ENCODE assay signal across 17 mouse cellular contexts in genomic region chr16:34373519-34373918, GRCm38 (mm10).
DNase-seq lines count a peak whose midpoint lies in the region; ATAC-seq and TF ChIP-seq lines count a peak whose summit lies in the region.
"Had no signal": no experiment of that assay in that cellular context is flagged by ENCODE, and none has a peak within 500 bp of the region (broad histone marks: within the 10 kb centered on the region; RNA-seq: fewer than 3 reads in every experiment).

No protein-coding gene starts in this region.

- no peak for ATAC-seq in liver, embryonic 14.5 days (ENCODE audit: insufficient read depth)
- no peak for ATAC-seq in liver, postnatal 0 days
- ATAC-seq: liver, embryonic 12.5 days; midbrain, embryonic 15.5 days had no signal

- TF ChIP-seq EP300 in heart, adult 2 months (IDR thresholded peaks at IDR 0.05; ENCODE audit: insufficient read depth, low read depth, low read length): no peak
- no peak for TF ChIP-seq EP300 in liver, embryonic 14.5 days (IDR thresholded peaks at IDR 0.05; ENCODE audit: low read depth)
- TF ChIP-seq EP300 in liver, postnatal 0 days (IDR thresholded peaks at IDR 0.05; ENCODE audit: low read depth): no peak

- no peak for DNase-seq in heart, adult 2 months
- no peak for DNase-seq in heart, embryonic 10.5 days (ENCODE audit: low spot score)
- DNase-seq in liver, embryonic 14.5 days (ENCODE audit: low read depth in 3 of 3, low spot score in 3 of 3): no peak
- no peak for DNase-seq in liver, postnatal 0 days
- no peak for DNase-seq in brain, embryonic 14.5 days (ENCODE audit: low read depth)
- no peak for DNase-seq in natural killer cell, adult 2 months (ENCODE audit: low spot score in 2 of 2)
- DNase-seq: adrenal gland, postnatal 25 days; cerebellum, adult 8-10 months; heart, adult 11 months; kidney, adult 2 months; kidney, postnatal 14 days had no signal

- 85% methylated on average over 4 of the region's 4 CpGs for WGBS in heart, adult 2 months
- 55% methylated on average over 4 of the region's 4 CpGs for WGBS in heart, embryonic 10.5 days
- 58% methylated on average over 4 of the region's 4 CpGs for WGBS in liver, embryonic 14.5 days (ENCODE audit: insufficient replicate concordance)
- 56% methylated on average over 4 of the region's 4 CpGs for WGBS in liver, postnatal 0 days (ENCODE audit: insufficient replicate concordance)

- intact Hi-C loops in heart, adult 2 months (cut with DNase I): loop anchor here (2.0 to 5.0 kb wide), 2 partner anchors 69 to 119 kb away; no protein-coding TSS in a partner anchor

- no peak overlapping the region for H3K4me3 ChIP-seq in heart, adult 2 months
- no peak overlapping the region for H3K4me3 ChIP-seq in heart, embryonic 10.5 days
- no peak overlapping the region for H3K4me3 ChIP-seq in liver, embryonic 14.5 days (ENCODE audit: insufficient read depth in 1 of 2, low read depth in 2 of 2, low read length in 2 of 2)
- no peak overlapping the region for H3K4me3 ChIP-seq in liver, postnatal 0 days (ENCODE audit: low read depth, low read length)
- no peak overlapping the region for H3K4me3 ChIP-seq in E14TG2a.4 (replicated peaks; ENCODE audit: low read length)
- H3K4me3 ChIP-seq: forebrain, embryonic 10.5 days; heart, embryonic 15.5 days; limb, embryonic 12.5 days; liver, embryonic 12.5 days; midbrain, embryonic 15.5 days had no signal

- no peaks in the 10 kb centered on the region for H3K9me3 ChIP-seq in heart, embryonic 10.5 days
- no peaks in the 10 kb centered on the region for H3K9me3 ChIP-seq in liver, embryonic 14.5 days (ENCODE audit: control insufficient read depth, low read length)
- no peaks in the 10 kb centered on the region for H3K9me3 ChIP-seq in liver, postnatal 0 days (ENCODE audit: low read length)
- no peaks in the 10 kb centered on the region for H3K9me3 ChIP-seq in E14TG2a.4 (ENCODE audit: low read length)
- H3K9me3 ChIP-seq: forebrain, embryonic 10.5 days; heart, embryonic 15.5 days; limb, embryonic 12.5 days; liver, embryonic 12.5 days; midbrain, embryonic 15.5 days had no signal

- no peak overlapping the region for H3K4me2 ChIP-seq in liver, embryonic 14.5 days (ENCODE audit: low read depth)
- no peak overlapping the region for H3K4me2 ChIP-seq in liver, postnatal 0 days (ENCODE audit: low read depth, low read length)
- H3K4me2 ChIP-seq: heart, embryonic 15.5 days; limb, embryonic 12.5 days; liver, embryonic 12.5 days; midbrain, embryonic 15.5 days had no signal

- no peak overlapping the region for H3K9ac ChIP-seq in heart, adult 2 months (ENCODE audit: low read depth, low read length)
- H3K9ac ChIP-seq in liver, embryonic 14.5 days (replicated peaks): no peak overlapping the region
- H3K9ac ChIP-seq in liver, postnatal 0 days (replicated peaks): no peak overlapping the region
- H3K9ac ChIP-seq: heart, embryonic 15.5 days; limb, embryonic 12.5 days; liver, embryonic 12.5 days; midbrain, embryonic 15.5 days had no signal

- peak; percentile 31 for TF ChIP-seq CTCF in heart, adult 2 months (IDR thresholded peaks at IDR 0.05)
- TF ChIP-seq CTCF in liver, embryonic 14.5 days (IDR thresholded peaks at IDR 0.05; ENCODE audit: low read depth): 0 out of 2 replicates have a peak, but pooled peaks have one; percentile 11
- no peak for TF ChIP-seq CTCF in liver, postnatal 0 days (IDR thresholded peaks at IDR 0.05; ENCODE audit: low read depth)
- 0 out of 2 replicates have a peak, but pooled peaks have one; percentile 12 for TF ChIP-seq CTCF in E14TG2a.4 (conservative IDR thresholded peaks at IDR 0.05; ENCODE audit: low read length)
- peak; percentile 30; the same call in 1 of the 2 replicates for TF ChIP-seq CTCF in brain, embryonic 14.5 days (IDR thresholded peaks at IDR 0.05; ENCODE audit: borderline replicate concordance, extremely low read depth, insufficient read depth, insufficient read length)

- peak overlapping the region; percentile 85; the same call in 1 of the 2 replicates for H3K27ac ChIP-seq in heart, adult 2 months
- H3K27ac ChIP-seq in heart, embryonic 10.5 days: no peak overlapping the region
- H3K27ac ChIP-seq in liver, embryonic 14.5 days: no peak overlapping the region
- H3K27ac ChIP-seq in liver, postnatal 0 days (ENCODE audit: low read depth): no peak overlapping the region
- H3K27ac ChIP-seq: forebrain, embryonic 10.5 days; heart, embryonic 15.5 days; limb, embryonic 12.5 days; liver, embryonic 12.5 days had no signal

- peaks cover 17% of the 10 kb centered on the region for H3K4me1 ChIP-seq in heart, adult 2 months (ENCODE audit: control insufficient read depth, insufficient read depth, low read length)
- peaks cover 38% of the 10 kb centered on the region for H3K4me1 ChIP-seq in heart, embryonic 10.5 days
- 0 out of 4 replicates have a peak, but pooled peaks cover 0 to 2% of the 10 kb centered on the region in 2 experiments for H3K4me1 ChIP-seq in liver, embryonic 14.5 days (replicated peaks; ENCODE audit: control insufficient read depth in 2 of 2, insufficient read depth in 2 of 2, low read length in 1 of 2)
- no peaks in the 10 kb centered on the region for H3K4me1 ChIP-seq in liver, postnatal 0 days (ENCODE audit: insufficient read depth)
- H3K4me1 ChIP-seq in E14TG2a.4 (replicated peaks; ENCODE audit: low read depth, low read length): peaks cover 18% of the 10 kb centered on the region
- H3K4me1 ChIP-seq: liver, embryonic 12.5 days had no signal

- no peaks in the 10 kb centered on the region for H3K79me2 ChIP-seq in heart, adult 2 months (replicated peaks; ENCODE audit: control insufficient read depth, insufficient read depth, low read length)

- no peaks in the 10 kb centered on the region for H3K27me3 ChIP-seq in heart, adult 2 months (ENCODE audit: control insufficient read depth, insufficient read depth, low read length)
- H3K27me3 ChIP-seq in heart, embryonic 10.5 days (ENCODE audit: insufficient read depth, poor library complexity, severe bottlenecking): no peaks in the 10 kb centered on the region
- no peaks in the 10 kb centered on the region for H3K27me3 ChIP-seq in liver, embryonic 14.5 days (ENCODE audit: control insufficient read depth, insufficient read depth, low read length)
- H3K27me3 ChIP-seq in liver, postnatal 0 days (ENCODE audit: insufficient read depth, low read length): no peaks in the 10 kb centered on the region
- H3K27me3 ChIP-seq in E14TG2a.4 (ENCODE audit: insufficient read depth, low read length): no peaks in the 10 kb centered on the region
- H3K27me3 ChIP-seq: heart, embryonic 15.5 days; limb, embryonic 12.5 days; liver, embryonic 12.5 days; midbrain, embryonic 15.5 days had no signal

- peaks cover 3% of the 10 kb centered on the region for H3K36me3 ChIP-seq in heart, adult 2 months (ENCODE audit: control insufficient read depth, insufficient read depth, low read length)
- H3K36me3 ChIP-seq in heart, embryonic 10.5 days: no peaks in the 10 kb centered on the region
- no peaks in the 10 kb centered on the region for H3K36me3 ChIP-seq in liver, embryonic 14.5 days (replicated peaks; ENCODE audit: control insufficient read depth, insufficient read depth, low read depth)
- H3K36me3 ChIP-seq in liver, postnatal 0 days (replicated peaks; ENCODE audit: insufficient read depth, low read length): no peaks in the 10 kb centered on the region
- no peaks in the 10 kb centered on the region for H3K36me3 ChIP-seq in E14TG2a.4 (ENCODE audit: insufficient read depth, low read length)
- H3K36me3 ChIP-seq: forebrain, embryonic 10.5 days; heart, embryonic 15.5 days; limb, embryonic 12.5 days; liver, embryonic 12.5 days; midbrain, embryonic 15.5 days had no signal

- TF ChIP-seq POLR2A in heart, adult 2 months (IDR thresholded peaks at IDR 0.05; ENCODE audit: insufficient read depth, low read depth, low read length): no peak
- TF ChIP-seq POLR2A in brain, embryonic 14.5 days (IDR thresholded peaks at IDR 0.05; ENCODE audit: borderline replicate concordance, extremely low read depth, insufficient read depth, insufficient read length, poor library complexity, severe bottlenecking): no peak
